Mouse (Mus musculus) gastrocnemius, adult 2 months (tissue): ENCODE results near the gene Spock2. TPM values are rescaled to one million over a fixed set of nuclear protein-coding genes. Genes with fewer than 3 reads are reported as not detected.
A peak's percentile ranks its signal among the peaks of the same experiment; 100 is the strongest.

Source experiments
- DNase-seq: peaks from one replicate; pipeline ENCODE4 v3.0.0; 2022
- H3K27ac ChIP-seq: fragments of 200-600 bp; 2 replicates; pipeline ENCODE4 v1.8.1; 2022; ENCODE audit warnings: mild to moderate bottlenecking
- H3K4me3 ChIP-seq: fragments of 200-600 bp; 2 replicates; pipeline ENCODE4 v1.8.1; 2022; ENCODE audit warnings: mild to moderate bottlenecking, moderate library complexity
- CTCF ChIP-seq: fragments of 200-600 bp; IDR thresholded peaks from 2 replicates; pipeline ENCODE4 v1.8.1; 2022; ENCODE audit warnings: antibody characterized with exemption, mild to moderate bottlenecking, moderate library complexity
- intact Hi-C: fragments of 180-260 bp; cut with DNase I; formaldehyde crosslinking; loops from one replicate; pipeline ENCODE4 v1.15.1; 2025
- total RNA-seq, 2 experiments: library from RNA; stranded (reverse); gene quantifications; 2 replicates each; pipeline ENCODE4 v1.2.3; 2021

The Spock2 gene
- total RNA-seq, 2 experiments from 2014 or later = 6.1 to 6.5 TPM

- Histone ChIP-seq H3K27ac (no peak overlapping the region), H3K4me3 (no peak overlapping the region)
- DNase-seq = no peak
- intact Hi-C loops = no loop called here
- TF ChIP-seq CTCF = no peak
Observed at GRCm38 (mm10) chr10:60092311-60092710, 13.7 kb upstream of the Spock2 start.

- no peak overlapping the region for H3K4me3 ChIP-seq
- intact Hi-C loops = no loop called here
- DNase-seq = no peak
- TF ChIP-seq CTCF = no peak
- H3K27ac ChIP-seq = no peak overlapping the region
Observed at GRCm38 (mm10) chr10:60093751-60094150, 12.3 kb upstream of the Spock2 start.

- Histone ChIP-seq H3K4me3 (no peak overlapping the region), H3K27ac (peak overlapping the region; percentile 17; the same call in 1 of the 2 replicates)
- DNase-seq = no peak
- no peak for TF ChIP-seq CTCF
- intact Hi-C loops = no loop called here
Observed at GRCm38 (mm10) chr10:60095558-60095957, 10.5 kb upstream of the Spock2 start.

- intact Hi-C loops = no loop called here
- DNase-seq = no peak
Observed at GRCm38 (mm10) chr10:60096302-60096701, 9.7 kb upstream of the Spock2 start.

GRCm38 (mm10) chr10:60097146-60097545 is 8.9 kb upstream of the Spock2 start:
- TF ChIP-seq CTCF = no peak
- intact Hi-C loops = no loop called here
- Histone ChIP-seq H3K4me3 (no peak overlapping the region), H3K27ac (no peak overlapping the region)
- no peak for DNase-seq

More at GRCm38 (mm10) chr10:60096302-60096701, 9.7 kb upstream of the Spock2 start:
- Histone ChIP-seq H3K27ac (no peak overlapping the region), H3K4me3 (no peak overlapping the region)
- no peak for TF ChIP-seq CTCF

- intact Hi-C loops = no loop called here
Observed at GRCm38 (mm10) chr10:60097774-60098173, 8.2 kb upstream of the Spock2 start.

GRCm38 (mm10) chr10:60105391-60106145 is 451 bp upstream of the Spock2 start:
- DNase-seq = no peak
- H3K4me3 ChIP-seq = peak overlapping the region; percentile 77
- H3K27ac ChIP-seq = peak overlapping the region; percentile 84; the same call in 1 of the 2 replicates
- TF ChIP-seq CTCF = no peak
- intact Hi-C loops = no loop called here

More at GRCm38 (mm10) chr10:60097774-60098173, 8.2 kb upstream of the Spock2 start:
- Histone ChIP-seq H3K4me3 (no peak overlapping the region), H3K27ac (no peak overlapping the region)
- no peak for TF ChIP-seq CTCF
- DNase-seq = no peak

- peak overlapping the region; percentile 84 for H3K27ac ChIP-seq
- intact Hi-C loops = no loop called here
Observed at GRCm38 (mm10) chr10:60106531-60107186, 640 bp downstream of the Spock2 start.

GRCm38 (mm10) chr10:60107448-60107847 is 1.4 kb downstream of the Spock2 start:
- Histone ChIP-seq H3K27ac (peak overlapping the region; percentile 84), H3K4me3 (peak overlapping the region; percentile 77)
- DNase-seq = peak; percentile 38
- intact Hi-C loops = no loop called here
- TF ChIP-seq CTCF = no peak

More at GRCm38 (mm10) chr10:60106531-60107186, 640 bp downstream of the Spock2 start:
- peak overlapping the region; percentile 77 for H3K4me3 ChIP-seq
- DNase-seq = peak; percentile 62
- TF ChIP-seq CTCF = peak; percentile 44

- peak overlapping the region; percentile 17 for H3K4me3 ChIP-seq
- no peak overlapping the region for H3K27ac ChIP-seq
- TF ChIP-seq CTCF = no peak
- no peak for DNase-seq
- intact Hi-C loops = no loop called here
Observed at GRCm38 (mm10) chr10:60108321-60109111, 2.5 kb downstream of the Spock2 start.

- Histone ChIP-seq H3K4me3 (no peak overlapping the region), H3K27ac (no peak overlapping the region)
- no peak for DNase-seq
- intact Hi-C loops = no loop called here
- TF ChIP-seq CTCF = no peak
Observed at GRCm38 (mm10) chr10:60109336-60109735, 3.3 kb downstream of the Spock2 start.

GRCm38 (mm10) chr10:60109989-60110388 is 4.0 kb downstream of the Spock2 start:
- Histone ChIP-seq H3K27ac (no peak overlapping the region), H3K4me3 (no peak overlapping the region)
- intact Hi-C loops = no loop called here
- no peak for DNase-seq
- no peak for TF ChIP-seq CTCF

GRCm38 (mm10) chr10:60110908-60111475 is 5.0 kb downstream of the Spock2 start:
- no peak for TF ChIP-seq CTCF
- Histone ChIP-seq H3K27ac (no peak overlapping the region), H3K4me3 (no peak overlapping the region)
- intact Hi-C loops = no loop called here
- DNase-seq = no peak
